8 mouse cellular contexts compared by ENCODE assay signal in the genomic region with DNA sequence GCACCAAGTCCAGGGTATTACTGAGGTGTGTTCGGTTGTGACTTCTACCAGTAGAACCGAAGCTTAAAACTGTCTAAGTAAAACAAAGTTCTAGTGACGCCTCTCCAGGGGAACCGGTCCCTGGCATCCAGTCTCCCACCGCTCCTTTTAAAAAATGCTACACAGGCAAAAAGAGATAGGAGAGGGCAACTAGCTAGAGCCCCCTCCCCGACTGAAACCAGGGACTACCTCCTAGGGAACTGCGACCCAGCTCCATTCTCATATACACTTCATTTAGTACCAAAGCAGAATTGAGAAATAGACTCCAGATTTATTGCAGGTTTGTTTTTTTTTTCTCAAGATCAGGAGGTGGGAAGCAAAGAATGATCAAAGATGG. TPM values are rescaled to one million over a fixed set of nuclear protein-coding genes. Genes with fewer than 3 reads are reported as not detected.
A peak's percentile ranks its signal among the peaks of the same experiment; 100 is the strongest.
DNase-seq lines count a peak whose midpoint lies in the region; ATAC-seq and TF ChIP-seq lines count a peak whose summit lies in the region.

No protein-coding gene starts in this region.

- no peaks in the 10 kb centered on the region for H3K36me3 ChIP-seq in lung, embryonic 15.5 days
- no peaks in the 10 kb centered on the region for H3K36me3 ChIP-seq in intestine, postnatal 0 days (ENCODE audit: control insufficient read depth, insufficient read depth)
- no peaks in the 10 kb centered on the region for H3K36me3 ChIP-seq in neural tube, embryonic 15.5 days

- peak overlapping the region; percentile 95 for H3K9ac ChIP-seq in lung, embryonic 15.5 days
- H3K9ac ChIP-seq in intestine, postnatal 0 days (ENCODE audit: low read depth, low read length), result 0 out of 2 replicates have a peak overlapping the region, but pooled peaks have one; percentile 84
- peak overlapping the region; percentile 79 for H3K9ac ChIP-seq in neural tube, embryonic 15.5 days (replicated peaks)

- peak overlapping the region; percentile 89 for H3K4me2 ChIP-seq in lung, embryonic 15.5 days
- peak overlapping the region; percentile 95 for H3K4me2 ChIP-seq in intestine, postnatal 0 days (replicated peaks; ENCODE audit: low read depth)
- H3K4me2 ChIP-seq in neural tube, embryonic 15.5 days, result peak overlapping the region; percentile 92

- peak overlapping the region; percentile 100 for H3K27ac ChIP-seq in lung, embryonic 15.5 days
- H3K27ac ChIP-seq in intestine, postnatal 0 days (ENCODE audit: low read depth, low read length), result no peak overlapping the region
- H3K27ac ChIP-seq in neural tube, embryonic 15.5 days (replicated peaks), result peak overlapping the region; percentile 96

- no peak for ATAC-seq in lung, embryonic 15.5 days (ENCODE audit: borderline replicate concordance, extremely low read depth, low FRiP score, low TSS enrichment)
- ATAC-seq in intestine, postnatal 0 days, result no peak
- no peak for ATAC-seq in neural tube, embryonic 15.5 days (ENCODE audit: low FRiP score)
- no peak for ATAC-seq in frontal cortex, adult (ENCODE audit: low TSS enrichment)

- no peak for TF ChIP-seq CTCF in intestine, postnatal 0 days (IDR thresholded peaks at IDR 0.05; ENCODE audit: low read depth)

- H3K9me3 ChIP-seq in lung, embryonic 15.5 days, result no peaks in the 10 kb centered on the region
- no peaks in the 10 kb centered on the region for H3K9me3 ChIP-seq in intestine, postnatal 0 days (ENCODE audit: control insufficient read depth)
- H3K9me3 ChIP-seq in neural tube, embryonic 15.5 days (replicated peaks), result no peaks in the 10 kb centered on the region

- H3K27me3 ChIP-seq in lung, embryonic 15.5 days, result no peaks in the 10 kb centered on the region
- no peaks in the 10 kb centered on the region for H3K27me3 ChIP-seq in intestine, postnatal 0 days (replicated peaks; ENCODE audit: control insufficient read depth, insufficient read depth, low read length)
- H3K27me3 ChIP-seq in neural tube, embryonic 15.5 days (replicated peaks), result no peaks in the 10 kb centered on the region

- WGBS in lung, embryonic 15.5 days, result 5% methylated on average over 7 of the region's 7 CpGs
- WGBS in intestine, postnatal 0 days, result 33% methylated on average over 7 of the region's 7 CpGs
- 5% methylated on average over 7 of the region's 7 CpGs for WGBS in neural tube, embryonic 15.5 days

- H3K4me1 ChIP-seq in lung, embryonic 15.5 days, result peaks cover 28% of the 10 kb centered on the region
- H3K4me1 ChIP-seq in intestine, postnatal 0 days (replicated peaks; ENCODE audit: control insufficient read depth, insufficient read depth, low read length), result no peaks in the 10 kb centered on the region
- H3K4me1 ChIP-seq in neural tube, embryonic 15.5 days, result peaks cover 25% of the 10 kb centered on the region

- peak; percentile 54 for DNase-seq in adrenal gland, adult 2 months
- no peak for DNase-seq in adrenal gland, adult 18-20 months (ENCODE audit: low spot score in 2 of 2)
- no peak for DNase-seq in lung, adult 18-20 months
- DNase-seq in left cerebral cortex, adult 9 months (ENCODE audit: low spot score in 2 of 2), result no peak

- peak overlapping the region; percentile 85 for H3K4me3 ChIP-seq in lung, embryonic 15.5 days
- peak overlapping the region; percentile 87 for H3K4me3 ChIP-seq in intestine, postnatal 0 days (ENCODE audit: low read depth, low read length)
- H3K4me3 ChIP-seq in neural tube, embryonic 15.5 days (replicated peaks), result peak overlapping the region; percentile 80

RNA-seq across cellular contexts. Expression of a gene that starts 2.6 kb away (rescaled TPM):
- total RNA-seq in adrenal gland, adult 2 months (2021), result 10 to 100 TPM; 84.0 to 95.6 TPM
- 63.4 and 67.5 TPM in 2 replicates for polyA plus RNA-seq in adrenal gland, adult 2 months (2012; rRNA removed)
- total RNA-seq in adrenal gland, adult 18-20 months (2021), result 10 to 100 TPM; 55.0 to 85.4 TPM
- polyA plus RNA-seq in lung, embryonic 15.5 days (2015; fragmentation: Nextera tagmentation; extraction: Ambion mirVana), result 28.3 and 28.6 TPM in 2 replicates
- 10.8 and 12.1 TPM in 2 replicates for polyA plus RNA-seq in intestine, postnatal 0 days (2015; fragmentation: Nextera tagmentation; extraction: Ambion mirVana)
- 88.1 and 118 TPM in 2 replicates for polyA plus RNA-seq in neural tube, embryonic 15.5 days (2015; fragmentation: Nextera tagmentation; extraction: Ambion mirVana)

RNA-seq across cellular contexts. Expression of a gene that starts 36.2 kb away (rescaled TPM):
- 10 to 100 TPM; 71.4 to 79.8 TPM for total RNA-seq in adrenal gland, adult 2 months (2021)
- polyA plus RNA-seq in adrenal gland, adult 2 months (2012; rRNA removed), result 43.1 and 46.1 TPM in 2 replicates
- total RNA-seq in adrenal gland, adult 18-20 months (2021), result 10 to 100 TPM; 63.5 to 71.5 TPM
- polyA plus RNA-seq in lung, embryonic 15.5 days (2015; fragmentation: Nextera tagmentation; extraction: Ambion mirVana), result 97.3 and 100 TPM in 2 replicates
- 73.0 and 76.9 TPM in 2 replicates for polyA plus RNA-seq in intestine, postnatal 0 days (2015; fragmentation: Nextera tagmentation; extraction: Ambion mirVana)
- 87.4 and 94.3 TPM in 2 replicates for polyA plus RNA-seq in neural tube, embryonic 15.5 days (2015; fragmentation: Nextera tagmentation; extraction: Ambion mirVana)
